Mouse (Mus musculus): ENCODE measurements around the gene Pcsk5. TPM values are rescaled to one million over a fixed set of nuclear protein-coding genes. Genes with fewer than 3 reads are reported as not detected.

Gene Pcsk5
- polyA plus RNA-seq, 2 experiments: 17.4 to 21.7 TPM

GRCm38 (mm10) chr19:17748331-17748730 lies 89.1 kb downstream of the Pcsk5 start:
- no peak overlapping the region for H3K4me3 ChIP-seq (replicated peaks; ENCODE audit: low read length)
- no peak for TF ChIP-seq POLR2A (IDR thresholded peaks at IDR 0.05; ENCODE audit: borderline replicate concordance, extremely low read depth, insufficient read depth, insufficient read length)
- ATAC-seq (ENCODE audit: low FRiP score, low read depth) (no peak), DNase-seq (ENCODE audit: low spot score) (no peak)
- no peak overlapping the region for H3K27ac ChIP-seq (replicated peaks; ENCODE audit: low read depth, low read length)
- WGBS: 95% methylated on average over 3 of the region's 3 CpGs
- no peaks in the 10 kb centered on the region for H3K4me1 ChIP-seq (ENCODE audit: control insufficient read depth, insufficient read depth, low read length)
- H3K27me3 ChIP-seq (ENCODE audit: control insufficient read depth, insufficient read depth, low read length): no peaks in the 10 kb centered on the region
- H3K4me2 ChIP-seq (replicated peaks; ENCODE audit: low read depth, low read length, severe bottlenecking): no peak overlapping the region
- H3K9me3 ChIP-seq (ENCODE audit: control insufficient read depth, low read length): no peaks in the 10 kb centered on the region
- no peak overlapping the region for H3K9ac ChIP-seq (ENCODE audit: low read depth, low read length, severe bottlenecking)
- H3K36me3 ChIP-seq (ENCODE audit: control insufficient read depth, insufficient read depth, low read length): no peaks in the 10 kb centered on the region

- ATAC-seq (ENCODE audit: low FRiP score, low read depth): no peak
- no peaks in the 10 kb centered on the region for H3K9me3 ChIP-seq (ENCODE audit: control insufficient read depth, low read length)
- H3K27me3 ChIP-seq (ENCODE audit: control insufficient read depth, insufficient read depth, low read length): no peaks in the 10 kb centered on the region
- no peaks in the 10 kb centered on the region for H3K4me1 ChIP-seq (ENCODE audit: control insufficient read depth, insufficient read depth, low read length)
- 72% methylated on average over 2 of the region's 2 CpGs for WGBS
- no peak overlapping the region for H3K4me3 ChIP-seq (replicated peaks; ENCODE audit: low read length)
- H3K36me3 ChIP-seq (ENCODE audit: control insufficient read depth, insufficient read depth, low read length): no peaks in the 10 kb centered on the region
- no peak overlapping the region for H3K9ac ChIP-seq (ENCODE audit: low read depth, low read length, severe bottlenecking)
- no peak for TF ChIP-seq POLR2A (IDR thresholded peaks at IDR 0.05; ENCODE audit: borderline replicate concordance, extremely low read depth, insufficient read depth, insufficient read length)
- no peak overlapping the region for H3K4me2 ChIP-seq (replicated peaks; ENCODE audit: low read depth, low read length, severe bottlenecking)
- no peak overlapping the region for H3K27ac ChIP-seq (replicated peaks; ENCODE audit: low read depth, low read length)
- no peak for DNase-seq (ENCODE audit: low spot score)
Observed at GRCm38 (mm10) chr19:17745380-17745779, 92.1 kb downstream of the Pcsk5 start.

- no peaks in the 10 kb centered on the region for H3K9me3 ChIP-seq (ENCODE audit: control insufficient read depth, low read length)
Observed at GRCm38 (mm10) chr19:17744474-17745069, 92.9 kb downstream of the Pcsk5 start.

GRCm38 (mm10) chr19:17741465-17741864 lies 96.0 kb downstream of the Pcsk5 start:
- H3K4me3 ChIP-seq (replicated peaks; ENCODE audit: low read length): no peak overlapping the region
- WGBS: 46% methylated on average over 1 of the region's 1 CpGs
- H3K36me3 ChIP-seq (ENCODE audit: control insufficient read depth, insufficient read depth, low read length): no peaks in the 10 kb centered on the region
- ATAC-seq (ENCODE audit: low FRiP score, low read depth): no peak
- H3K4me1 ChIP-seq (ENCODE audit: control insufficient read depth, insufficient read depth, low read length): no peaks in the 10 kb centered on the region
- no peak for TF ChIP-seq POLR2A (IDR thresholded peaks at IDR 0.05; ENCODE audit: borderline replicate concordance, extremely low read depth, insufficient read depth, insufficient read length)
- H3K9me3 ChIP-seq (ENCODE audit: control insufficient read depth, low read length): no peaks in the 10 kb centered on the region
- no peak overlapping the region for H3K4me2 ChIP-seq (replicated peaks; ENCODE audit: low read depth, low read length, severe bottlenecking)
- H3K27me3 ChIP-seq (ENCODE audit: control insufficient read depth, insufficient read depth, low read length): no peaks in the 10 kb centered on the region
- DNase-seq (ENCODE audit: low spot score): no peak
- H3K9ac ChIP-seq (ENCODE audit: low read depth, low read length, severe bottlenecking): no peak overlapping the region
- H3K27ac ChIP-seq (replicated peaks; ENCODE audit: low read depth, low read length): no peak overlapping the region

More at GRCm38 (mm10) chr19:17744474-17745069, 92.9 kb downstream of the Pcsk5 start:
- H3K4me3 ChIP-seq (replicated peaks; ENCODE audit: low read length): no peak overlapping the region
- 71% methylated on average over 8 of the region's 8 CpGs for WGBS
- ATAC-seq (ENCODE audit: low FRiP score, low read depth): no peak
- H3K27ac ChIP-seq (replicated peaks; ENCODE audit: low read depth, low read length): no peak overlapping the region
- DNase-seq (ENCODE audit: low spot score): no peak
- H3K27me3 ChIP-seq (ENCODE audit: control insufficient read depth, insufficient read depth, low read length): no peaks in the 10 kb centered on the region
- H3K36me3 ChIP-seq (ENCODE audit: control insufficient read depth, insufficient read depth, low read length): no peaks in the 10 kb centered on the region
- no peak for TF ChIP-seq POLR2A (IDR thresholded peaks at IDR 0.05; ENCODE audit: borderline replicate concordance, extremely low read depth, insufficient read depth, insufficient read length)
- no peak overlapping the region for H3K9ac ChIP-seq (ENCODE audit: low read depth, low read length, severe bottlenecking)
- no peak overlapping the region for H3K4me2 ChIP-seq (replicated peaks; ENCODE audit: low read depth, low read length, severe bottlenecking)
- H3K4me1 ChIP-seq (ENCODE audit: control insufficient read depth, insufficient read depth, low read length): no peaks in the 10 kb centered on the region

- Histone ChIP-seq H3K36me3 (ENCODE audit: control insufficient read depth, insufficient read depth, low read length) (0 out of 2 replicates have a peak, but pooled peaks cover 3% of the 10 kb centered on the region), H3K4me3 (replicated peaks; ENCODE audit: low read length) (no peak overlapping the region), H3K27ac (replicated peaks; ENCODE audit: low read depth, low read length) (no peak overlapping the region), H3K9ac (ENCODE audit: low read depth, low read length, severe bottlenecking) (no peak overlapping the region), H3K27me3 (ENCODE audit: control insufficient read depth, insufficient read depth, low read length) (no peaks in the 10 kb centered on the region), H3K9me3 (ENCODE audit: control insufficient read depth, low read length) (no peaks in the 10 kb centered on the region), H3K4me2 (replicated peaks; ENCODE audit: low read depth, low read length, severe bottlenecking) (no peak overlapping the region), H3K4me1 (ENCODE audit: control insufficient read depth, insufficient read depth, low read length) (no peaks in the 10 kb centered on the region)
- no peak for TF ChIP-seq POLR2A (IDR thresholded peaks at IDR 0.05; ENCODE audit: borderline replicate concordance, extremely low read depth, insufficient read depth, insufficient read length)
- no peak for ATAC-seq (ENCODE audit: low FRiP score, low read depth)
- no peak for DNase-seq (ENCODE audit: low spot score)
Observed at GRCm38 (mm10) chr19:17732676-17733277, 104.7 kb downstream of the Pcsk5 start.
